24 mouse cellular contexts compared by ENCODE assay signal in genomic region chr5:62786809-62787208, GRCm38 (mm10). TPM values are rescaled to one million over a fixed set of nuclear protein-coding genes. Genes with fewer than 3 reads are reported as not detected.
DNase-seq lines count a peak whose midpoint lies in the region; ATAC-seq and TF ChIP-seq lines count a peak whose summit lies in the region.
"Had no signal": no experiment of that assay in that cellular context is flagged by ENCODE, and none has a peak within 500 bp of the region (broad histone marks: within the 10 kb centered on the region; RNA-seq: fewer than 3 reads in every experiment).

No protein-coding gene starts in this region.

- no peak overlapping the region for H3ac ChIP-seq in C2C12 (ENCODE audit: control insufficient read depth, insufficient read length, low read depth)

- H3K79me3 ChIP-seq in C2C12 (ENCODE audit: low read depth): no peaks in the 10 kb centered on the region

- no peak for ATAC-seq in midbrain, embryonic 16.5 days
- ATAC-seq: forebrain, embryonic 14.5 days; intestine, postnatal 0 days had no signal

- H3K9ac ChIP-seq in midbrain, embryonic 16.5 days (ENCODE audit: low read depth, low read length): no peak overlapping the region
- H3K9ac ChIP-seq: heart, embryonic 12.5 days; hindbrain, embryonic 14.5 days had no signal

- no peaks in the 10 kb centered on the region for H3K79me2 ChIP-seq in C2C12 (ENCODE audit: control insufficient read depth, insufficient read depth)

- H3K9me3 ChIP-seq in midbrain, embryonic 16.5 days (replicated peaks; ENCODE audit: control insufficient read depth, low read length, poor library complexity, severe bottlenecking): no peaks in the 10 kb centered on the region
- H3K9me3 ChIP-seq: embryonic facial prominence, embryonic 10.5 days; forebrain, embryonic 10.5 days; heart, embryonic 12.5 days; hindbrain, embryonic 10.5 days had no signal

- H3K4me3 ChIP-seq in C2C12 (ENCODE audit: insufficient read depth, poor library complexity, severe bottlenecking): no peak overlapping the region
- no peak overlapping the region for H3K4me3 ChIP-seq in midbrain, embryonic 16.5 days (ENCODE audit: low read depth, low read length)
- H3K4me3 ChIP-seq: embryonic facial prominence, embryonic 10.5 days; erythroblast, embryonic 14.5 days; forebrain, embryonic 10.5 days; gastrocnemius, adult 2 months; heart, embryonic 12.5 days; hindbrain, embryonic 10.5 days had no signal

- peak; percentile 5 for DNase-seq in adrenal gland, postnatal 10 days
- DNase-seq in adrenal gland, postnatal 4 days (ENCODE audit: low spot score in 2 of 2): no peak
- DNase-seq in adrenal gland, postnatal 36 days: peak; percentile 37 to 50
- DNase-seq in yolk sac, embryonic 10.5 days (ENCODE audit: low spot score): no peak
- no peak for DNase-seq in retina, embryonic 14.5 days (ENCODE audit: low spot score)
- DNase-seq: B cell, adult 2 months; cerebellum, adult 2 months; cerebellum, postnatal 10 days; gastrocnemius, adult 2 months; gastrocnemius, postnatal 25 days had no signal

- H3K36me3 ChIP-seq in C2C12 (ENCODE audit: control insufficient read depth, insufficient read depth): no peaks in the 10 kb centered on the region
- H3K36me3 ChIP-seq in midbrain, embryonic 16.5 days (ENCODE audit: control insufficient read depth, insufficient read depth, low read length): no peaks in the 10 kb centered on the region
- H3K36me3 ChIP-seq: embryonic facial prominence, embryonic 10.5 days; forebrain, embryonic 10.5 days; heart, embryonic 12.5 days; hindbrain, embryonic 10.5 days had no signal

- H3K27ac ChIP-seq in midbrain, embryonic 16.5 days (ENCODE audit: low read length): no peak overlapping the region
- H3K27ac ChIP-seq: embryonic facial prominence, embryonic 10.5 days; forebrain, embryonic 10.5 days; gastrocnemius, adult 2 months; hindbrain, embryonic 10.5 days; hindbrain, embryonic 14.5 days had no signal

- WGBS in midbrain, embryonic 16.5 days: 84% methylated on average over 3 of the region's 3 CpGs

- H3K4me1 ChIP-seq in midbrain, embryonic 16.5 days (ENCODE audit: control insufficient read depth, insufficient read depth, low read length): no peaks in the 10 kb centered on the region
- H3K4me1 ChIP-seq: embryonic facial prominence, embryonic 10.5 days; forebrain, embryonic 10.5 days; heart, embryonic 12.5 days; hindbrain, embryonic 10.5 days had no signal

- H3K27me3 ChIP-seq in C2C12 (ENCODE audit: control insufficient read depth, insufficient read depth, insufficient read length): no peaks in the 10 kb centered on the region
- H3K27me3 ChIP-seq in midbrain, embryonic 16.5 days (ENCODE audit: control insufficient read depth, insufficient read depth, low read depth, low read length): no peaks in the 10 kb centered on the region
- H3K27me3 ChIP-seq: heart, embryonic 12.5 days had no signal

- H3K4me2 ChIP-seq in midbrain, embryonic 16.5 days (ENCODE audit: low read length): no peak overlapping the region
- H3K4me2 ChIP-seq: heart, embryonic 12.5 days; hindbrain, embryonic 14.5 days had no signal

- no peak for TF ChIP-seq CTCF in C2C12 (IDR thresholded peaks at IDR 0.05; ENCODE audit: control insufficient read depth, insufficient read depth, insufficient read length)

TF ChIP-seq in C2C12, 6 proteins besides CTCF, POLR2A, EP300 and RAD21:
- TF ChIP-seq MYOD1 (IDR thresholded peaks at IDR 0.05; ENCODE audit: control insufficient read depth, insufficient read length, low read depth): no peak
- peak; percentile 100 for TF ChIP-seq CEBPB (IDR thresholded peaks at IDR 0.05; ENCODE audit: low read depth)

RNA-seq across cellular contexts. Expression of gene Arap2, which starts 20.9 kb away (rescaled TPM):
- 1 to 10 TPM; 7.8 to 9.6 TPM for total RNA-seq in adrenal gland, postnatal 10 days (2021)
- total RNA-seq in adrenal gland, postnatal 4 days (2021): 1 to 10 TPM; 5.6 to 6.9 TPM
- 0.51 TPM for polyA plus RNA-seq in C2C12 (2012; fragmentation: generic; extraction: Trizol)
- 1 to 10 TPM; 4.0 to 6.7 TPM for total RNA-seq in adrenal gland, postnatal 36 days (2021)
- 6.0 and 8.1 TPM in 2 replicates for polyA plus RNA-seq in midbrain, embryonic 16.5 days (2015; fragmentation: Nextera tagmentation; extraction: Ambion mirVana)
- total RNA-seq: MEL had no signal
- polyA plus RNA-seq: erythroblast, embryonic 14.5 days had no signal

RNA-seq across cellular contexts. Expression of gene Dthd1, which starts 26.8 kb away (rescaled TPM):
- total RNA-seq in adrenal gland, postnatal 10 days (2021): not detected
- not detected for total RNA-seq in adrenal gland, postnatal 4 days (2021)
- polyA plus RNA-seq in C2C12 (2012; fragmentation: generic; extraction: Trizol): not detected
- not detected for total RNA-seq in adrenal gland, postnatal 36 days (2021)
- not detected in 2 replicates for polyA plus RNA-seq in midbrain, embryonic 16.5 days (2015; fragmentation: Nextera tagmentation; extraction: Ambion mirVana)
- total RNA-seq: gastrocnemius, adult 2 months; gastrocnemius, postnatal 25 days; granulocyte monocyte progenitor cell, adult 5-6 weeks; heart, adult 8-10 months; heart, postnatal 25 days; MEL had no signal
- polyA plus RNA-seq: cerebellum, adult 2 months; embryonic facial prominence, embryonic 10.5 days; erythroblast, embryonic 14.5 days; forebrain, embryonic 10.5 days; forebrain, embryonic 14.5 days; hindbrain, embryonic 10.5 days; hindbrain, embryonic 14.5 days; intestine, postnatal 0 days had no signal

Comparison
In these comparisons a context has a peak if more than half of its experiments do, and no peak if none do; other contexts are left out.
1. DNase-seq: peak in adrenal gland, postnatal 10 days (single experiment) and adrenal gland, postnatal 36 days (2 of 2); none in adrenal gland, postnatal 4 days (0 of 2), yolk sac, embryonic 10.5 days (single experiment) and retina, embryonic 14.5 days (single experiment).